Mouse (Mus musculus) lung, embryonic 14.5 days (tissue): ENCODE measurements around the gene Herpud1. TPM values are rescaled to one million over a fixed set of nuclear protein-coding genes. Genes with fewer than 3 reads are reported as not detected.

Source experiments
- ATAC-seq: fragments of 200-750 bp; cut with Nextera tagmentation; 2 replicates; pipeline ENCODE4 v1.8.0; 2017; ENCODE audit warnings: mild to moderate bottlenecking, moderate TSS enrichment, moderate library complexity; ENCODE audit not compliant: insufficient read depth
- DNase-seq: peaks from one replicate; pipeline ENCODE4 v3.0.0-alpha.2; 2015
- H3K27ac ChIP-seq: fragments of 300-500 bp; sonication (generic); 2 replicates; pipeline ENCODE4 v1.5.1; 2014; ENCODE audit warnings: low read depth, mild to moderate bottlenecking, moderate library complexity
- H3K27me3 ChIP-seq: fragments of 300-500 bp; sonication (generic); 2 replicates; pipeline ENCODE4 v1.6.1; 2014; ENCODE audit warnings: low read length, control low read depth; ENCODE audit not compliant: insufficient read depth
- H3K36me3 ChIP-seq: fragments of 300-500 bp; sonication (generic); 2 replicates; pipeline ENCODE4 v1.6.1; 2014; ENCODE audit warnings: control low read depth; ENCODE audit not compliant: insufficient read depth
- H3K4me1 ChIP-seq: fragments of 300-500 bp; sonication (generic); 2 replicates; pipeline ENCODE4 v1.6.1; 2014; ENCODE audit warnings: antibody characterized with exemption, control low read depth; ENCODE audit not compliant: insufficient read depth
- H3K4me2 ChIP-seq: fragments of 300-500 bp; sonication (generic); 2 replicates; pipeline ENCODE4 v1.6.1; 2014; ENCODE audit warnings: mild to moderate bottlenecking
- H3K4me3 ChIP-seq: fragments of 300-500 bp; sonication (generic); 2 replicates; pipeline ENCODE4 v1.5.1; 2014; ENCODE audit warnings: low read depth, low read length
- H3K9ac ChIP-seq: fragments of 300-500 bp; sonication (generic); 2 replicates; pipeline ENCODE4 v1.6.1; 2014
- H3K9me3 ChIP-seq: fragments of 300-500 bp; sonication (generic); 2 replicates; pipeline ENCODE4 v1.6.1; 2016; ENCODE audit warnings: low read depth, low read length, control low read depth
- CTCF ChIP-seq: IDR thresholded peaks from 2 replicates; pipeline ENCODE4 v1.5.1; 2016; ENCODE audit warnings: antibody characterized with exemption, low read depth
- WGBS: fragments of 180-500 bp; shearing (Covaris S2); extraction: QIAGEN DNeasy Blood & Tissue Kit; methylation state at CpG from one replicate; pipeline ENCODE4 v1.1.7; 2014; 5-methylcytosine and 5-hydroxymethylcytosine counted together
- polyA plus RNA-seq: library from polyadenylated mRNA; unstranded; fragments of >200 nt; fragmentation: Nextera tagmentation; extraction: Ambion mirVana; gene quantifications from 2 replicates; pipeline ENCODE4 v1.2.1, GENCODE M21; 2014

Gene Herpud1
- polyA plus RNA-seq, 1 experiment from 2014 or later: 97.9 TPM

DNA sequence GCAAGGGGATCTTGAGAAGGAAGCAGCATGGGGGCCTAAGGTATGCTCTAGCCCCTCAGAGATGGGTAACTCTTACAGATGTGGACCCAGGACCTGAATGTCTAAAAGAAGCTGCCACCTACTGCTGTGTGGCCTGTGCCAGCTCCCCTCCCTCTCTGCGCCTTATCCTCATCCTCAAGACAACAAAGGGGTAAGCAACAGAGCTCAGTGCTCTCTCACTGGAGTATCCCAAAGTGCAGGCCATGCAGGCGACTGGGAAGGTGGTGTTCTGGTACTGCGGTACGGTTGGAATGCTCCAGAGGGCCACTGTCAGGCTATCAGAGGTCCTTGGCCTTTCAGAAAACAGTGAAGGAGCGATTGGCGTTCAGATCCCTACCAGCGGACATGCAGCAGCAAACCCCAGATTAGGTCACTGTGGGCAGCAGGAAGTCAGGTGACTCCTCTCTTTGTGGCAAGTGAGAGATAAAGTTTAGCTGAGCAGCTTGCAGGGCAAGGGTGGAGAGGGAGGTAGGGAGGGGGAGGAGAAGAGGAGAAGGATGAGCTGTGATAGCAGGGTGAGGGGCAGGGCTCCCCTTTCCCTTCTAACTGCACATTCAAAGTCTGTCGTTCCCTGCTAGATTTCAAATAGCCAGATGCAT, 22.3 kb downstream of the Herpud1 start:
- no peak for TF ChIP-seq CTCF
- DNase-seq (no peak), ATAC-seq (no peak)
- Histone ChIP-seq H3K9me3 (no peaks in the 10 kb centered on the region), H3K27ac (no peak overlapping the region), H3K4me2 (no peak overlapping the region), H3K4me1 (no peaks in the 10 kb centered on the region), H3K36me3 (no peaks in the 10 kb centered on the region), H3K9ac (no peak overlapping the region), H3K27me3 (no peaks in the 10 kb centered on the region), H3K4me3 (no peak overlapping the region)
- 38% methylated on average over 8 of the region's 8 CpGs for WGBS

DNA sequence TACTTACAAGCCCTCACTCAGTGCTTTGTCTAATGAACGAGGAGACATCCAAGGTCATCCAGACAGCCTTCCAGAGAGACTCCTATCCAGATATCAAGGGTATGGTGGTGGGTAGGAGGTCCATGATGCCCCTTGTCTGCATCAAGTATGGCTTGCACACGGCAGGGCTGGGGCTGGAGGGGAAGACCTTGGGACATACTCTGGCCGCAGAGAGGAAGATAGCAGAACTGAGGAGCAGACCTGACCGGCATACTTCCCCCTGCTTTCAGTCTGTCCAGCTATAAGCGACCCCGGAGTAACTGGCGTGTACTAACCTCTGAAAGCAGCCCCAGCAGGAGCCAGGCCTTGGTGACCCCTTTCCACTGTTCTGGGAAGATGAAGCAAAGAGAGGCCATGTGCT, 23.3 kb downstream of the Herpud1 start:
- Histone ChIP-seq H3K9ac (no peak overlapping the region), H3K27me3 (no peaks in the 10 kb centered on the region), H3K27ac (no peak overlapping the region), H3K4me3 (no peak overlapping the region), H3K9me3 (no peaks in the 10 kb centered on the region), H3K4me2 (no peak overlapping the region), H3K36me3 (no peaks in the 10 kb centered on the region), H3K4me1 (no peaks in the 10 kb centered on the region)
- ATAC-seq (no peak), DNase-seq (no peak)
- 88% methylated on average over 7 of the region's 7 CpGs for WGBS
- TF ChIP-seq CTCF: no peak

DNA sequence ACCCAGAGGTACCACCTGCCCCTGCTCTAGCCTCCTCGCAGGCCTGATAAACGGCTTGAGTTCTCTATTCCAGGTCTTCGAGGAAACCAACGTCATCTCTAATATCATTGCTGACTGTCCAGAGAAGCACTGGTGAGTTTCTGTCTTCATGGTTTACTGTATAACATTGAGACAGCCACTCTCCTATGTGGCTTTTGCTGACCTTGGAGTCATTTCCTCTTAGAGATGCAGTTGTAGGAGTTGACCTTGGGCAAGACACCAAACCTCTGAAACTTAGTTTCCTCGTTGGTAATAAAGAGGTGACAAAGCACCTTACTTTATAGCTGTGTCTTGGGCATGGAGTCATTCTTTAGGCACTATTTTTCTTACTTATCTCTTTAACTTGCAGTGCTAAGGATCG, 26.3 kb downstream of the Herpud1 start:
- H3K4me1 ChIP-seq: no peaks in the 10 kb centered on the region
- no peak overlapping the region for H3K4me3 ChIP-seq
- DNase-seq (no peak), ATAC-seq (no peak)
- no peaks in the 10 kb centered on the region for H3K9me3 ChIP-seq
- H3K4me2 ChIP-seq: no peak overlapping the region
- no peak overlapping the region for H3K9ac ChIP-seq
- no peak overlapping the region for H3K27ac ChIP-seq
- H3K36me3 ChIP-seq: no peaks in the 10 kb centered on the region
- TF ChIP-seq CTCF: no peak
- no peaks in the 10 kb centered on the region for H3K27me3 ChIP-seq
- 79% methylated on average over 6 of the region's 6 CpGs for WGBS

DNA sequence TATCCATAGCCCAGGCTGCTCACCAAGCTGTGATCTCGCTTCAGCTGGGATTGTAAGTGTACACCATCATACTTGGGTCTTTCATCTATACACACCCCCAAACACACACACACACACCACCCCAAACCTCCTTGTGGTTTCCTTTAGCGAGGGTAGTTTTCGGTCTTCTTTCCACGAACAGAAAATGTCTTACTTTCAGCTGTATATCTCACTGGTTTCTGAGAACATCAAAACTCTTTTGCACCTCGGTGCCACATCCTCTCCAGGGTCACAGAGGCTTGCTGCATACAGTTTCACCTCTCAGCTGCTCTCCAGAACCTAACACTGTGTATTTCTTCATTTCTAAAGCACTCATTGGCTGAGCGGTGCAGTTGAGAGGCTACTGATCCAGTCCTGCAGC, 27.3 kb downstream of the Herpud1 start:
- Histone ChIP-seq H3K27ac (no peak overlapping the region), H3K9ac (no peak overlapping the region), H3K4me1 (no peaks in the 10 kb centered on the region), H3K36me3 (no peaks in the 10 kb centered on the region), H3K9me3 (no peaks in the 10 kb centered on the region), H3K4me3 (no peak overlapping the region), H3K4me2 (no peak overlapping the region), H3K27me3 (no peaks in the 10 kb centered on the region)
- WGBS: 69% methylated on average over 6 of the region's 6 CpGs
- no peak for TF ChIP-seq CTCF
- DNase-seq (no peak), ATAC-seq (no peak)

DNA sequence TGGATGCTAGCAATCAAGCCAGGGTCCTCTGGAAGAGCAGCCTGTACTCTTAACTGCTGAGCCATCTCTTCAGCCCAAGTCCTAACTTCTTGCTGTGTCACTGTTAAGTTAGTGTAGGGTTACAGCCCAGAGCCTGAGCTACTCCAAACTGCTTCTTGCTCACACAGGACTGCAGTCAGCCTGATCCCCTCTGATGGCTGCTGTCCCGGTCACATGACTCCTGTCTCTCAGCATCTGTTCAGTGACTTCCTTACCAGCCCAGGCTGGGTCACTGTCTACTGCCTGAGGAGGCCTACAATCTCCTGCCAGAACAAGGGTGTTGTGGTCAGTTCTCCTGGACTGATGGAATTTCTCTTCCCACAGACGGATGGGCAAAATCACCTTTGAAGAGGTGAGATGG, 29.0 kb downstream of the Herpud1 start:
- Histone ChIP-seq H3K4me3 (no peak overlapping the region), H3K9ac (no peak overlapping the region), H3K36me3 (no peaks in the 10 kb centered on the region), H3K4me1 (no peaks in the 10 kb centered on the region), H3K4me2 (no peak overlapping the region), H3K27me3 (no peaks in the 10 kb centered on the region), H3K27ac (no peak overlapping the region), H3K9me3 (no peaks in the 10 kb centered on the region)
- 57% methylated on average over 2 of the region's 2 CpGs for WGBS
- DNase-seq: peak; percentile 8
- no peak for TF ChIP-seq CTCF
- no peak for ATAC-seq

DNA sequence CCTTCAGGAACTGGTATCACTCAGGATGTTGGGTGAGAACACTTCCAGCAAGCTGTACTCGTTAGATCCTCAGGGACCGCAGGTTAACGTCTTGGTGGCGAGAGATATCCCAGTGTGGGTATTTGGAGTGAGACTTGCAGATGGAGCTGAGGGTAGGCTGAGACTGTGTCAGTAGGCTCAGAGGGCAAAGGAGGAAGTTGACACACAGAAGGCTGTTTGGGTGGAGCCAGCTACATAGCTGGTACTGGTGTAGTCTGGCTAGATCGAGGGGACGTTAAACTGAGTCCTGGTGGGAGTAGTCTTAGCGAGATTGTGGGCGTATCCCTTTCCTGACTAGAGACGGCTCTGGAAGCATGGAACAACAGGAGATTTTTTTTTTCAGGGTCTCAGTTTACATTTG, 31.8 kb downstream of the Herpud1 start:
- H3K27ac ChIP-seq: no peak overlapping the region
- TF ChIP-seq CTCF: no peak
- H3K9ac ChIP-seq: no peak overlapping the region
- H3K4me3 ChIP-seq: no peak overlapping the region
- no peak overlapping the region for H3K4me2 ChIP-seq
- WGBS: 60% methylated on average over 9 of the region's 9 CpGs
- H3K36me3 ChIP-seq: no peaks in the 10 kb centered on the region
- H3K27me3 ChIP-seq: no peaks in the 10 kb centered on the region
- no peaks in the 10 kb centered on the region for H3K4me1 ChIP-seq
- no peak for ATAC-seq
- DNase-seq: no peak
- no peaks in the 10 kb centered on the region for H3K9me3 ChIP-seq

DNA sequence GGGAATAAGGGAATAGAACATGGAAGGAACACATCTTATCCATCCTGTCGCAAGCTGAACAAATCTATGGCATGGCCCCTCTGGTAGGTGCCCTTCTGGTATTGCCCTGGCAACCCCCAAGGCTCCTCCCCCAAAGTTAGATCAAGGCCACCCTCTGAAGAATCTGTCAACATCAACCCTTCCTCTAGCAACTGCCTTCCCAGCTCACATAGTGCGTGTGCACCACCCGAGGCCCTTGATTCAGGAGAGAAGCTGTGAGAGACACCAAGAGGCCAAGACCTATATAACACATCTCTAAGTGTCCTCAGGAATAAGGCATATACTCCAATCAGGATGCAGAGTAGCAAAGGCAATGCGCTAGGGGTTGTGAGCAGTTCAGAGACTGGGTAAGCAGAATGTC, 36.0 kb downstream of the Herpud1 start:
- H3K9me3 ChIP-seq: no peaks in the 10 kb centered on the region
- H3K27ac ChIP-seq: no peak overlapping the region
- H3K4me1 ChIP-seq: no peaks in the 10 kb centered on the region
- no peak overlapping the region for H3K4me2 ChIP-seq
- H3K9ac ChIP-seq: no peak overlapping the region
- H3K36me3 ChIP-seq: no peaks in the 10 kb centered on the region
- WGBS: 84% methylated on average over 4 of the region's 4 CpGs
- no peak for ATAC-seq
- H3K4me3 ChIP-seq: no peak overlapping the region
- no peak for TF ChIP-seq CTCF
- no peak for DNase-seq
- H3K27me3 ChIP-seq: no peaks in the 10 kb centered on the region

DNA sequence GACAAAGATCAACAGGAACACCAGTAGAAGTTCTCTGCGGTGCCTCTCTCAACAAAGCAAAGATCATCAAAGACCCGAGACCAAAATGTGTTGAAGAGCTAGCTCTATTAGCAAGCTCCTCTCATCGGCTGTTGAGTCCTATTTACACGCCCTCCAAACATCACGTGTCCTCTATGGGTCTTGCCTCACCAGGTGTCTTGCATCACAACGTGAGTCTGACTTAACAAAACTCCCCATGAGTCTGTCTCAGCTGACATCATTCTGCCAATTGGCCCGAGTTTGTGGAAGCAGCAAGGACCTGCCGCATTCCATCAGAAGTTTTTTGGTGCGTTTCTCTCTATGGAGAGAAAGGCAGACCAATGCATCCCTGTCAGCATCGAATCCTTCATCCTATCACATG, 41.7 kb downstream of the Herpud1 start:
- Histone ChIP-seq H3K4me3 (no peak overlapping the region), H3K36me3 (no peaks in the 10 kb centered on the region), H3K27ac (no peak overlapping the region), H3K4me1 (no peaks in the 10 kb centered on the region), H3K9me3 (no peaks in the 10 kb centered on the region), H3K9ac (no peak overlapping the region), H3K4me2 (no peak overlapping the region), H3K27me3 (no peaks in the 10 kb centered on the region; the same call in 1 of the 2 replicates)
- DNase-seq (peak; percentile 9), ATAC-seq (no peak)
- 35% methylated on average over 10 of the region's 10 CpGs for WGBS
- no peak for TF ChIP-seq CTCF
